Mouse (Mus musculus) brain, embryonic 18.5 days (tissue): ENCODE measurements at regions not wholly inside any gene's neighbourhood (a gene's known extent, or its start where the extent isn't known, plus 50 kb on each side); places are given as distances from the start of the nearest gene placed in this dataset.
A peak's percentile ranks its signal among the peaks of the same experiment; 100 is the strongest.
"Not testable (repeated sequence)": the region's sequence is repeated elsewhere in the genome, so short reads cannot be mapped to it uniquely, and the experiment has no call there.

Experiments
- DNase-seq: peaks from one replicate; pipeline ENCODE4 v3.0.0-alpha.2; 2012; ENCODE audit warnings: low read depth, low spot score

DNA sequence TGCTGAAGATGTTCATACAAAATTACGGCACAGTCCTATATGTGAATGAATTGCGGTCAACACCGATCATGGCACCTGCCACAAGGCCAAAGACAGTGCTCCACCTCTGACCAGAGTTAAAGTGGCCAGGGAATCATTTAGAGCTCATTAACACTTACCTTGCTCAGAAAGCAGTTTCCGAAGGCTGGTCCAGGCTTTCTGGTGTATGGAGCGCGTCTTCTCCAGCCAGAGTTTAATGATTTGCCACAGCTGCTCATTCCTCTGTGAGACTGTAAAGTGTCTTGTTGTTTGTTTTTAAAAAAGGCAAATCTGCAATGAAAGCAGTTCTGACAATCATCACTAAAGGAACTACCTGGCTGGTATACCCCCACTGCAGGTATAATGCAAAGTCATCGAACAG is 256.7 kb downstream of the Nfkbiz start:
- DNase-seq, result no peak

DNA sequence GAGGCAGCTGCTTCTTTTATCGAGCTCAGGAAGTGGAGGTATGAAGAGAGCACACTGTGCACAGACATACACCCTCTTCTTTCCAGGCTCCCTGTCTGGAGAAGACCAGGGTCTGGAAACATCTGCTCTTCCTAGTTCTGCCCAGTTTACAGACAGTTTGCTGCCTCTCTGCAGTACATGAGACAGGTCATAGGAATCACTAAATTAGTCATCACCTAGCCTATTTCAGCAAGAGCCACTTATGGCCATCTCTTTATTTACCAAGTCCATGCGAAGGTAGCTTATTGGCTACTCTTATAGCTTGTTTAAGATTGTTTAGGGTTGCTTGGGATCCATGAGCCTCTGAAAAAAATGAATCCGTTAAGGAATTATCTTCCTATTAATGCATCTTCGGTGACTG is 257.9 kb downstream of the Nfkbiz start:
- DNase-seq, result no peak

DNA sequence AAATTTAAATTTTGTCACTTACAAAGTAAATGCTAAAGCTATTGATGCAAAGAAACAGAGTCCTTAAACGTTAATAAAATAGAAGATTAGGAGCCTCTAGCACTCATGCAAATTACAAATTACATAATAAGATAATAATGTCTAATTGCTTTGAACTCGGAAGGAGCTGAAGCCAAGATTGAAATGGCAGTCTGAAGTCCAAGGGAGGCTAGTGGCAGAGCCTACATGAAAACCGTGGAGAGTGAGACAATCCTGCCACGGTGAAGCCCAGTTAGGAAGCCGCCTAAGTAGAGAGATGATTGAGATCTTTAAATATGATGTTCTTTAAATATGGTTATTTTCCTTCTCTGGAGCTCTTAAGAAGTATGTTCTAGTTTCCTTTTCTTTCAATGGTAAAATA is 260.0 kb downstream of the Nfkbiz start:
- no peak for DNase-seq

DNA sequence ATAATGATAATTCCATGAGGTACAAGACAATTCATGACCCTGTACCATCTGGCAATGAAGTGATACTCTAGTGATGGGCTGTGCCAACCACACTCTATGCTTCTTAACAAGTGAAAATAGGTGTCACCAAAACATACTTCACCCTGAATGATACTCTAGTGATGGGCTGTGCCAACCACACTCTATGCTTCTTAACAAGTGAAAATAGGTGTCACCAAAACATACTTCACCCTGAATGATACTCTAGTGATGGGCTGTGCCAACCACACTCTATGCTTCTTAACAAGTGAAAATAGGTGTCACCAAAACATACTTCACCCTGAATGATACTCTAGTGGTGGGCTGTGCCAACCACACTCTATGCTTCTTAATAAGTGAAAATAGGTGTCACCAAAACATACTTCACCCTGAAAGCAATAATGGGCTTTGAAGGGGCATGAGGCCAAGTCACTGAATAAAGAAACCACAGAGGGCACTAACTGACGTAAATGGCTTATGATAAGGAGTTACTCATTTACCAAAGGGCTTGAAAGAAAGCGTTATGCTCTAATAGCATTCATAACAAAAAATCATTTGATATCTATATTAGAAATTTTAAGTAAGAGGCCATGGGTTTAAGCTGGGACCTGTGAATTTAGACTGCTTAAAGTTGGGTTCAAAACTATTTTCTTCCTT is 263.0 kb downstream of the Nfkbiz start:
- not testable (repeated sequence) for DNase-seq

DNA sequence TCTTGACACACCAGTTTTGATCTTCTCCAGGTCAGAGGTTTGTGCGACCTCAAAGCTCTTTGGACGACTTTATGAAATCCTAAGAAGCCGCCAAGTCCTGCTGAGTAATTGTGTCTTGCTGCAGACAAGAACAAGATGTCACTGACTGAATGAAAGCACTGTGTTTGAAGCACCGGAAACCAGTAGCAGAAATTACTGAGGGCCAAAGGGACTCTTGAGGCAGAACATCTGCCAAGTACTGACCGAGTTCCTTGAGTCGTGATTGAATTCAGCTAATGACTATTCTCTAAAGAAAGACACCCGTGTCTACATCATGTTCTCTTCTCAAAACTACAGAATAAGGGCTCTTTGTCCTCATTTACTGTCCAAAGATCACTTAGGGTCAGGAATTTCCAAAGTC is 267.6 kb downstream of the Nfkbiz start:
- no peak for DNase-seq

DNA sequence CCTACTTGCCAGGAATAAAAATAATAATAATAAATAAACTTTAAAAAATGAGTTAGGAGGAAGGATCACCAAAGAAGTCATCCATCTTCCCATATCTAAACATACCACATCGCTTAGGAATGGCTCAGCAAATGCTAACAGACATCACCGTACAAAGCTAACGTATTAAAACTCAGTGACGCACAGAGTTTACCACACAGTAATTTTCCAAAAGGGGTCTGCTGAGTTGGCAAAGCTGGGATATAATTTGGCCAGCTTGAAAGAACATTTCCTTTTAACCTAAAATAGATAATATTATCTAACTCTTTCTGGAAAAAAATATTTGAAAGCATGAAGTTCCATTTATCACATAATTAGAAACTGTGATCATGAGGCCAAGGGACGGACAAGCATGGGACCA is 268.6 kb downstream of the Nfkbiz start:
- DNase-seq, result no peak

DNA sequence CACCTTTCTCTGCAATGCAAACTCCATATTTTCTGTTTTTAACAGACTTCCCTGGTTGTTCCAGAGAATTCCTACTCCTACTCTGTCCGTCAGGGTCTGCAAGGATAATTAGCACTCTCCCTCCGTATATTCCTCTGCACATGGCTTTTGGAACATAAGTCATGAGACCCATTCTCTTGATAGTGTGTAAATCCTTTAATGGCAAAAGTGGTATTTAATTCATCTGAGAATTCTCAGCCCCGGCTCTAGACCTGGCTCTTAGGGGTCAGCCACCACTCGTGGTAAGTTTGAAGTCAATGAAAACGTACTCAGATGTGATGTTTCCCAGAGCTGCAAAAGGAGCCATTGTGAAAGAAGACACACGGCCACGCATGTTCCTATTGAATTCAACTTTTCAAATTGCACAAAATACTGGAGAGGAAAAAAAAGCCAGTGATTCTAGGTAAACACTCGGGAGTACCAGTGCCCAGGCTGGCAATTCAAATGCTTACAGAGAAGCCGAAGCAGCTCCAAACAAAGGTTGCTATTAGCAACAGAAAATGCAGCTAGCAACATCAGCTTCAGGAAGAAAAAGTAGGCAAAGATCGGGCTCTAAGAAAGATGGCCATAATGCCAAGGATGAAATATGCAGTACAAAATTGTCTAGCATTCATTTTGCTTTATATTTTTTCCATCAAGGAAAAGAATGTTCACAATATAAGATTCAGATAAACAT is 258.2 kb upstream of the Zpld1 start:
- peak; percentile 57 for DNase-seq

DNA sequence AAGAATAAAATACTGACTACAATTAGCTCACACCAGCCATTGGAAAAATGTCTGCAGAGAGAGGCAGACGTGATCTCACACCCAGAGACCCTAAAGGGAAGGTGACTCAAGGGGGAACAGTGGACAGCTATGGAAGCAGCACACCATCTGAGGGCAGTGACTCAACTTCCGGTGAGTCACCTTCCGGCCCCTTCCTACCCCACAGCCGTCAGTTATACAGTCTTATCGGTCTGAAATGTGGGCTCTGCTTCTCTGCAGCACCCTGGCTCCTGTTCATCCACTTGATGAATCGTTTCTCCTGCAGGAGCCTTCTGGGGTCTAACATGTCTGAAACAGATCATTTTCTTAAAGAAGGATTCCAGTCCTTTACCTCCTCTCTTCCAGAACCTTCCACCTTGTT is 257.4 kb upstream of the Zpld1 start:
- DNase-seq, result no peak

DNA sequence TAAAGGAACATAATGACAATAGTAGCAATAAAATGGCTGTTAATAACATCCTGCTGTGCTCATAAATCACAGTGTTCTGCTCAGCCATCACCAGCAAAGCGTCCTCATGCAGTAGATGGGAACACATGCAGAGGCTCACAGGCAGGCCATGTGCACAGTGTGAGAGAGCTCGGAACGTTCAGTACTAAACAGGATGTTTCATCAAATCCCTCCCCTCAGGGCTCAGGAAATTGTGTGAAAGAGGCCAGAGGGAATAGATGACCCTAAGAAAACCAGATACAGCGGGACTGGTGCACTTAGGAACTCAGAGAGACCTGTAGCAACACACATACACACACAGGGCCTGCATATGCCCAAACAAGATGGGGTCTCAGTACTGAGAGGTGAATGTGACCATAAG is 256.1 kb upstream of the Zpld1 start:
- DNase-seq, result no peak

DNA sequence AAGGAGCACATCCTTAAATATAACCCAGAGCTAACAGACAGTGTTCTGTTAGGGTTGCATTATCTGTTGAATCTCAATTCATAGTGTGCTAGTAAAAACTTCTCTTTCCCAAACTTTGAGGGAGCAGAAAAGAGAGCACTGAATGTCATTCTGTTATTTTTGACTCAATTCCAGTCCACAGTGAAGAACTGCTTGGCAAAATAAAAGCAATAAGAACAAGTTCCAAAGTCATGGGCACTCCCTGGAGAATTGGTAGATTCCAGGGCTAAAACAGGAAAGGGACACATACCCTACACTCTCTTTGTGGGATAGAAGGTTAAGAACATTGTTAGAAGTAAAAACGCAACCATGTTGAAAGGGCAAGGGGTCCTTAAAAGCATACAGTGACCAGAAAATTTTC is 253.6 kb upstream of the Zpld1 start:
- no peak for DNase-seq

DNA sequence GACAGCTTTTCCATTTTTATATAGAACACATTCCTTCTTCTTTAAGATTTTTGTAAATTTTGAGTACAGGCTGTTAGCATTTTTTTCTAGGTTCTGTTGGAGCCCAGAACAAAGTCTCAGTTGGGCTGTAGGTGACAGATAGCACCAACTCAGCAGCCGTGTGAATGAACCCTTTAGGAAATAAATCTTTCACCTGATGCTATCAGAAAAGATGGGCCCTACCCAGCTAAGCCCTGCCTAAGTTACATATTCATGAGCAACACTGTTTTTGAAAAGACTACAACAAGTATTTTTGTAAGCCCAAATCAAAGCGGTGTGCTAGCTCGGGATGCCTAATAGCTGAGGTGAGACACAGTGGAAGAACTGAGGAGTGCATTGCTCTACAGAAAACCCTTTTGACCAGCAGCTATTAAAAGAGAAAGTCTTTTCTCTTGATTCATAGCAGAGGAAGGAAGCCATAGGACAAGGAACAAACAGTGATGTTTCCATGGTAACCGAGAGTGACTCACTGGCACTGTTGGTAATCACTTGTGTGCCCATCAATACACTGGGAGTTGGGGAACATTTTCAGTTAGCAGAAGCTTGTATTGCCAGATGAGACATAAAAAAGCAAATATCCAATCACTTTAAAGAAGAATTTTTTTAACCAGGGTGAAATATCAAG is 253.0 kb upstream of the Zpld1 start:
- DNase-seq, result peak; percentile 34

DNA sequence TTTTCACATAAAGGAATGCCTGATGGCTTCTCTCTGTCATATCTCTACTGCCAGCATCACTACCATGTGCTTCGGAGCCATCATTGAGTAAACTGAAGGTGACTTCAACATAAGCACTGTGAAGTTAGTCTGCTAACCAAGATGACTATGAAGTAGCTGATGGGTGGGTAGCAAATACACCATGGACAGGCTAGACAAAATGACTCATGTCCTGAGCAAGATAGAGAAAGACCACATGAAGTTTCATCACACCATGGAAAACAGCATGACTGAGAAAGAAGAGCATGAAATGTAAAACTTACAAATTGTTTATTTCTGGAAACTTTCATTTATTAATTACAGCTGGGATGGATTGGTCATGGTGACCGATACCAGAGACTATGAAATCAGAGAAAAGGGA is 249.3 kb upstream of the Zpld1 start:
- DNase-seq, result no peak

DNA sequence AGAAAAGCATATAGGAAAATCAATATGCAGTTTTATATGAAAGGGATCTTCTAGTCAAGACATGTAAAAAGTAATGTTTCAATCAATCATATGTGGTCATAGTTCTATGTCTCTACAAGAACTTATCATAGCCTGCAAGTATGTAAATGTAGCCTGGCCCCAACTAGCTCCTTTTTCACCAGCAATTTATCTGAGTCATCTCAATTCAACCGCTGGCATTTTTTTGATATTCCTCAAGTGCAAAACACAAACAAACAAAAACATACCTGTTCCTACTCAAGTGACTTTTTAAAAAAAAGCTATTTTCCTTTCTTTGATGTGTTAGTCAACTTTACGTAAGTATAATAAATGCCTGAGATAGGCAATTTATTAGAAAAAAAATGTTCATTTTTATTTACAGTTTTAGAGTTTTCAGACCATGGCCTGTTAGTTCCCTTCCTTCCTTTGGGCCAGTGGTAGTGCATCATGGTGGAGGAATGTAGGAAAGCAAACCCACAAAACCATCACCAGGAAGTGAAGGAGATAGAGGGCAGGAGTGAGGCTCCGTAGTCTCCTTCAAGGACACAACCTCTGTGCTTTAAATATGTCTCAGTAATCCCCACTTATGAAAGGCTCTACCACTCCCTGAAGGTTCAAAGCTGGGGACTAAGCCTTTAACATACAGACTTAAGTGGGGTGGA is 242.7 kb upstream of the Zpld1 start:
- no peak for DNase-seq

DNA sequence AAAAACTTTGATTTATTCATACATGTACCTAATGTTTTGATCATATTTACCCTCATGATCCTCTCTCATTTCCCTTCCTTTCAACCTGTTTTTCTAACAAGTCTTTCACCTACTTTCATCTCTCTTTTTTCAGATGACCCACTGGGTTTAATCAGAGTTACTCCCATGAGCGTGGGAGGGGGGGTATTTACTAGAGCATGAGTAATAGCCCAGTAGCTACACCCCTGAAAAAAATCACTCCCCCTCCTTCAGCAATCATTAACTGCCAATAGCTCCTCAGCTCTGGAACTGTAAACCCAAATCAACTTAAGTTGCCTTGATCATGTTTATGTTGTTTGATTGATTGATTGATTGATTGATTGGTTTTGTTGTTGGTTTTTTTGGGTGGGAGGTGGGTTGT is 241.4 kb upstream of the Zpld1 start:
- DNase-seq, result no peak

DNA sequence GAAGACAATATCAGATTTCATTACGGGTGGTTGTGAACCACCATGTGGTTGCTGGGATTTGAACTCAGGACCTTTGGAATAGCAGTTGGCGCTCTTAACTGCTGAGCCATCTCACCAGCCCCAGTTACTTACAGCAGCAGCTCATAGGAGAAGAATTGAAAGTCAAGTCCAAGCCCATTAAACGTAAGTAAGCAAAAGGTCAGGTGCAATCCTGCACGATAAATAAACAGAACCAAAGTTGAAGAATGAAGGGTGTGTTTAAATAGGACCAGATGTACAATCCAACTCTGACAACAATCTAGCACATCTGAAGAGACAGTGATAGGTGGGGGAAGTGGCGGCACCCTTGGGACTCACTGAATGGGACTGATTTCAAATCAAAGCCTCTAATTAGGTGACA is 239.8 kb upstream of the Zpld1 start:
- no peak for DNase-seq

DNA sequence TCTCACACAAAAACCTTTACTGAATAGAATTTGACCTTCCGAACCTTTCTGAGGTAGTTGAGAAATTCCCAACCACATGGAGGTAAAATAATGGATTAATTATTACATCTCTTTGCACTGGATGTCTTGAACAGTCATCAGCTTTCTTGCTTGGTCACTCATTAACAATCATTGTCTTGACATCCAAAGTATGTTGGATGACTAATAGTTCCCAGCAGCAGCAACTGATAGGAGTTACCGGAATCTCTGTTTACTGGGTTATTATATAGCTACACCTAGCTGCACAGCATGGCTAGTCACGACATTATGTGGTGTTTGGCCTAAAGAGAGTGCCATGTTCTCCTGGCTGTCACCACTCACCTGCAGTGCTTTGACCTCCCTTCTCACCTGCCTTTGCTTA is 234.9 kb upstream of the Zpld1 start:
- DNase-seq, result no peak

DNA sequence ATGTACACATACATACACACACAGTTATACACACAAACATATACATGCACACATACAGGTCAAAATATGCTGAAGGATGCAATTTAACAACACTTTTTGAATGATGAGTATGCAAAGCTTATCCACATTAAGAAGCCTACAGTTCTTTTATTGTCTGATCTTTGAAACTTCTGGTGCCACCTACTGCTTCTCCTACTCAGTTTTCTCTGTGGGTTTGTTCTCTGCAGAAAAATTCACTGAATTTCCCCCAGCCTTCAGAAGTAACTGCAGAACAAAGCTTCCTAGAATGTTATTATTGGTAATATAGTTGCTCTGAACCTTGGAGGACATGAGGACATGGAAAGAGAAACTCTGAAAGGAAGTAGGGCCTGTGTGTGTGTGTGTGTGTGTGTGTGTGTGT is 233.1 kb upstream of the Zpld1 start:
- no peak for DNase-seq

DNA sequence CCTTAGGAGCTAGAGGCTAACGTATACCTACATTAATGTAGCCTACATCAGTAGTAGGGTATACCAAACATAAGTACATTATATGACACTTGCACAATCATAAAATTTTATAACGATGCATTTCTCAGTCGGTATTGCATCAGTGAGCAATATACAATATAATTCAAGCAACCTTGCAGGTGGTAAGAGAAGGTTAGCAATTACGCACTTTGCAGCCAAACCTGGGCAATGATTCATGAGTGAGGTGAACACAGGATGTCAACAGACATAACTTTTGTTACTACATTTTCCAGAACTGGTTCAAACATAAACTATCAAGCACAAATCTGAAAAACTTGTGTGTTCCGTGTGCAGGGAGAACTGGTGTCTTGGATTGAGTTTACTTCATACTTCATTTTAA is 229.9 kb upstream of the Zpld1 start:
- DNase-seq, result no peak

DNA sequence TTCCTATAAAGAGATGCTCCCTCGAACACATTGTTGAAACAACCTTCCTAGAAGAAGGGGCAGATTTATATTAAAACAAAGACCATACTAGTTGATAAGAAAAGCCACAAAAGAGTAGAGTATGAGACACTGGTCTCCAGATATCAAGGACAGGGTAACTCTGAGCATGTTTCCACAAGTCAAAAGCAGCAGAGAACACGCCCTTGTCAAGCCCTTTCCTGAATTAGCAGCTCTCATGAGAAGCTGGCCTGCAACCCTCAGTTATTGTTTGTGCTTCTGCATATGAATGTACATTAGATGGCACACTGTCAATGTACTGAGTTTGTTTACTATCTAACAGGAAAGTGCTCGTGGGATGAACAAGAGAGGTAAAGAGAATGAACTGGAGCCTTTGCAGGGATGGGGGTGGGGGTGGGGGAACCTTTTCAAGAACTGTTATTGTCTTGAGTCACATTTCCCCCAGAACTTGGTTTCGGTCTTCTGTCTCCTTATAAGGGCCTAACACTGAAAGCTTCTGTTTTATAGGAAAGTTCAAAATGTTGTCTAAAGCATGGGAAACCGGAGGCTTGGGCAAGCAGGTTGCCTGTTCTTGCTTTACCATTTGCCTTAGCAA is 228.6 kb upstream of the Zpld1 start:
- no peak for DNase-seq

DNA sequence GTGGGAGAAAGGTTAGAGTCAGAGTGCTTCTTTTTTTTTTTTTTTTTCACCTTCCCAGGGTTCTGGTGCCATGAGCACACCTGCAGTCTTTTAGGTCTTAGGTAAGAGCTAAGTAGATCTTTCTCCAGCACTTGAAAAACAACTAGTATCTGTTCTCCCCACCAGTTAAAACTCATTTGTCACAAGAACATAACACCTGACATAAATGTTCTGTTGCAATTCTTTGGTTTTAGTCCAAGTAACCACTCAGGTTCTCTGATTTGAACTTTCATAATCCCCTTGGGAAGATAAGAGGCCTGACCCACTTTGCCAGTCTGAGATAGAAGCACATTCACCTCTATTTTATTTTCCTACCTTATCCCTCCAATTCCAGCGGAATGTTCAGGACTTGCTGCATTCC is 225.5 kb upstream of the Zpld1 start:
- DNase-seq, result no peak

DNA sequence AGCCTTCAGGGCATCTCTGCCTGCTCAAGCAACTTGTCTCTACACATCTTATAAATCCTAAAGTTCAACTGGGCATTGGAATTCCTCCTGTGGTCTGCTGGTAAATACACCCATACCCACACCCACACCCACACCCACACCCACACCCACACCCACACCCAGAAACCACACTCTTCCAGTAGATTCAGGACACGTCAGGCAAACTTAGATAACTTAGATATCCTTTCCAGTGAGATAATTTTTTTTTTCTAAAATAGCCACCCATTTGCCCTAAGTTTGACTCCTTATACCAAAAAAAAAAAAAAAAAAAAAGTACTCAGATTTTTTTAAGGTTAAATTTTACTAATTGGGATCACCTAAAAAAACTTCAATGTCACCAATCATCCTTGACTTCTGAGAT is 224.5 kb upstream of the Zpld1 start:
- DNase-seq, result no peak

DNA sequence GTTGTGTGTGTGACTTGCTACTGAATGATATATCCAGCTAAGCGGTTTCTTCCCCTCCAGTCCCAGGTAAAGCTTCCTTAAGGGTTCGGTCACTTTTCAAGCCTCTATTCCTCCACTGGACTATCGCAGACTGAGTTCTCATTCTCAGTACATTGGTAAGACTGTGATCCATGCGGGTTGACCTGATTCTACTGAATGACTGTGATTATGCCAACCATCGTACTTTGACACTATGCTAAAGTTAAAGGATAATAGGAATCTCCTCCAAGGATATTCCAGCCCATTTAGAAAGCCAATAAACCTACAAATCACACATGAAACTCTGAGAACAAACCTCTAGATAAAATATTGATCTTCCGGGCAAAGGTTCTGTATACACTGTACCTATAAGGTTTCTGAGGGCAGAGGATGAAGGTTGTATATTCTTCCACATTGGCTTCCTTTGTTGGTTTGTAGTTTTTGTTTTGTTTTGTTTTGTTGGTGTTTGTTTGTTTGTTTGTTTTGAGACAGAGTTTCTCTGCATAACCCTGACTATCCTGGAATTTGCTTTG is 223.7 kb upstream of the Zpld1 start:
- DNase-seq, result no peak
